Comparison of ENCODE assay signal across 43 mouse cellular contexts in genomic region chr13:59811581-59811980, GRCm38 (mm10). TPM values are rescaled to one million over a fixed set of nuclear protein-coding genes. Genes with fewer than 3 reads are reported as not detected.
"Had no signal": no experiment of that assay in that cellular context is flagged by ENCODE, and none has a peak within 500 bp of the region (broad histone marks: within the 10 kb centered on the region; RNA-seq: fewer than 3 reads in every experiment).

No protein-coding gene starts in this region.

- H3K4me3 ChIP-seq: heart, adult 2 months; heart, embryonic 10.5 days; heart, embryonic 12.5 days; heart, embryonic 13.5 days; heart, embryonic 15.5 days; hindbrain, embryonic 10.5 days; hindbrain, embryonic 12.5 days; hindbrain, embryonic 13.5 days; hindbrain, embryonic 15.5 days; intestine, embryonic 15.5 days; kidney, embryonic 15.5 days; layer of hippocampus, adult 2 months had no signal

- DNase-seq: heart, adult 2 months; heart, postnatal 10 days; heart, postnatal 14 days; heart, postnatal 36 days; heart, postnatal 4 days; kidney, adult 11 months; kidney, adult 18-20 months; kidney, adult 2 months; kidney, adult 8-10 months; kidney, adult 9 months; kidney, postnatal 10 days; kidney, postnatal 14 days; kidney, postnatal 25 days; kidney, postnatal 36 days; kidney, postnatal 4 days; layer of hippocampus, adult 9-11 months; layer of hippocampus, postnatal 36 days had no signal

- H3K4me1 ChIP-seq: hindbrain, embryonic 10.5 days; hindbrain, embryonic 12.5 days; hindbrain, embryonic 13.5 days; hindbrain, embryonic 15.5 days; intestine, embryonic 15.5 days; kidney, embryonic 15.5 days had no signal

- H3K27ac ChIP-seq: heart, adult 2 months; heart, embryonic 10.5 days; heart, embryonic 13.5 days; heart, embryonic 15.5 days; hindbrain, embryonic 10.5 days; hindbrain, embryonic 12.5 days; hindbrain, embryonic 13.5 days; hindbrain, embryonic 14.5 days; hindbrain, embryonic 15.5 days; hindbrain, postnatal 0 days; intestine, embryonic 15.5 days; kidney, embryonic 15.5 days; kidney, postnatal 0 days; layer of hippocampus, adult 2 months had no signal

- H3K27me3 ChIP-seq: heart, embryonic 12.5 days; heart, embryonic 13.5 days; heart, embryonic 15.5 days; hindbrain, embryonic 12.5 days; hindbrain, embryonic 13.5 days; hindbrain, embryonic 15.5 days; intestine, embryonic 15.5 days; kidney, embryonic 15.5 days had no signal

- ATAC-seq: hindbrain, embryonic 16.5 days; hindbrain, postnatal 0 days; inflammation-experienced regulatory T-cells, adult 6 months; intestine, embryonic 15.5 days; intestine, embryonic 16.5 days; intestine, postnatal 0 days had no signal

- H3K4me2 ChIP-seq: heart, embryonic 12.5 days; heart, embryonic 13.5 days; heart, embryonic 15.5 days; hindbrain, embryonic 12.5 days; hindbrain, embryonic 13.5 days; hindbrain, embryonic 14.5 days; hindbrain, embryonic 15.5 days; intestine, embryonic 15.5 days; kidney, embryonic 15.5 days had no signal

- H3K9me3 ChIP-seq: heart, embryonic 10.5 days; heart, embryonic 12.5 days; heart, embryonic 13.5 days; heart, embryonic 15.5 days; hindbrain, embryonic 10.5 days; hindbrain, embryonic 12.5 days; hindbrain, embryonic 13.5 days; hindbrain, embryonic 15.5 days; intestine, embryonic 15.5 days; kidney, embryonic 15.5 days had no signal

- H3K9ac ChIP-seq: heart, embryonic 12.5 days; heart, embryonic 13.5 days; heart, embryonic 15.5 days; hindbrain, embryonic 12.5 days; hindbrain, embryonic 13.5 days; hindbrain, embryonic 14.5 days; hindbrain, embryonic 15.5 days; intestine, embryonic 15.5 days; kidney, embryonic 15.5 days had no signal

RNA-seq across cellular contexts. Expression of gene Gm49354, which starts 29.5 kb away (rescaled TPM):
- polyA plus RNA-seq: heart, adult 2 months; heart, embryonic 10.5 days; heart, embryonic 12.5 days; heart, embryonic 13.5 days; heart, embryonic 14.5 days; heart, embryonic 15.5 days; heart, embryonic 16.5 days; heart, postnatal 0 days; hindbrain, embryonic 10.5 days; hindbrain, embryonic 11.5 days; hindbrain, embryonic 12.5 days; hindbrain, embryonic 13.5 days; hindbrain, embryonic 14.5 days; hindbrain, embryonic 15.5 days; hindbrain, embryonic 16.5 days; hindbrain, postnatal 0 days; inflammation-experienced regulatory T-cells, adult 6 months; intestine, embryonic 14.5 days; intestine, embryonic 15.5 days; intestine, embryonic 16.5 days; intestine, postnatal 0 days; kidney, adult 2 months; kidney, embryonic 14.5 days; kidney, embryonic 15.5 days; kidney, embryonic 16.5 days; kidney, postnatal 0 days; large intestine, adult 2 months had no signal
